Mouse (Mus musculus) gastrocnemius, postnatal 4 days (tissue): Measurements from ENCODE around the gene Pop7. TPM values are rescaled to one million over a fixed set of nuclear protein-coding genes. Genes with fewer than 3 reads are reported as not detected.

ENCODE experiments used
- DNase-seq, 2 experiments: peaks; one replicate each; pipeline ENCODE4 v3.0.0; 2021 to 2022; ENCODE audit warnings: low spot score in 2 of 2, mixed read lengths in 2 of 2
- total RNA-seq, 2 experiments: library from RNA; stranded (reverse); gene quantifications; 2 replicates each; pipeline ENCODE4 v1.2.3; 2021

Gene Pop7
- total RNA-seq, 2 experiments from 2014 or later, result 19.8 to 22.6 TPM

GRCm38 (mm10) chr5:137510014-137510501 lies 7.7 kb upstream of the Pop7 start:
- peak; percentile 75 to 86 for DNase-seq

GRCm38 (mm10) chr5:137504041-137504440 lies 1.7 kb upstream of the Pop7 start:
- no peak for DNase-seq

GRCm38 (mm10) chr5:137502667-137503110 lies 371 bp upstream of the Pop7 start:
- DNase-seq, result peak; percentile 69 to 87

GRCm38 (mm10) chr5:137500186-137500585 lies 2.1 kb downstream of the Pop7 start:
- DNase-seq, result no peak

- DNase-seq, result no peak
Measured at GRCm38 (mm10) chr5:137493831-137494230, 8.5 kb downstream of the Pop7 start.

- peak; percentile 39 to 69 for DNase-seq
Measured at GRCm38 (mm10) chr5:137491559-137491958, 10.8 kb downstream of the Pop7 start.

GRCm38 (mm10) chr5:137487616-137488015 lies 14.7 kb downstream of the Pop7 start:
- DNase-seq, result no peak

- no peak for DNase-seq
Measured at GRCm38 (mm10) chr5:137485851-137486155, 16.5 kb downstream of the Pop7 start.

GRCm38 (mm10) chr5:137485071-137485850 lies 17.1 kb downstream of the Pop7 start:
- DNase-seq, result no peak

GRCm38 (mm10) chr5:137481897-137482296 lies 20.4 kb downstream of the Pop7 start:
- DNase-seq, result no peak

- DNase-seq, result peak; percentile 51 to 74
Measured at GRCm38 (mm10) chr5:137481138-137481537, 21.2 kb downstream of the Pop7 start.

GRCm38 (mm10) chr5:137476964-137477363 lies 25.4 kb downstream of the Pop7 start, which contains the start of gene Zan:
Zan (minus strand) TSS chr5:137477064.
- DNase-seq, result no peak

- no peak for DNase-seq
Measured at GRCm38 (mm10) chr5:137474351-137474750, 28.0 kb downstream of the Pop7 start.

- no peak for DNase-seq
Measured at GRCm38 (mm10) chr5:137472252-137472904, 29.9 kb downstream of the Pop7 start.

GRCm38 (mm10) chr5:137466946-137467345 lies 35.4 kb downstream of the Pop7 start:
- DNase-seq, result no peak

- no peak for DNase-seq
Measured at GRCm38 (mm10) chr5:137465049-137465448, 37.3 kb downstream of the Pop7 start.

- DNase-seq, result no peak
Measured at GRCm38 (mm10) chr5:137455866-137456591, 46.3 kb downstream of the Pop7 start.

- no peak for DNase-seq
Measured at GRCm38 (mm10) chr5:137455206-137455605, 47.1 kb downstream of the Pop7 start.
